Mouse (Mus musculus): Measurements from ENCODE around the gene Sgms1. TPM values are rescaled to one million over a fixed set of nuclear protein-coding genes. Genes with fewer than 3 reads are reported as not detected.

Gene Sgms1
- polyA plus RNA-seq, 1 experiment from 2014 or later, result 19.2 TPM

GRCm38 (mm10) chr19:32311762-32312161 is 77.8 kb downstream of the Sgms1 start:
- H3K4me3 ChIP-seq, result no peak overlapping the region
- no peak overlapping the region for H3K27ac ChIP-seq
- 93% methylated on average over 5 of the region's 5 CpGs for WGBS
- H3K36me3 ChIP-seq, result no peaks in the 10 kb centered on the region
- H3K27me3 ChIP-seq, result no peaks in the 10 kb centered on the region
- no peaks in the 10 kb centered on the region for H3K4me1 ChIP-seq
- no peak overlapping the region for H3K4me2 ChIP-seq (replicated peaks)
- H3K9ac ChIP-seq, result no peak overlapping the region
- no peak for ATAC-seq (ENCODE audit: low FRiP score)
- H3K9me3 ChIP-seq (replicated peaks), result no peaks in the 10 kb centered on the region

- Histone ChIP-seq H3K36me3 (no peaks in the 10 kb centered on the region), H3K9me3 (replicated peaks) (no peaks in the 10 kb centered on the region), H3K4me2 (replicated peaks) (no peak overlapping the region), H3K4me3 (no peak overlapping the region), H3K9ac (no peak overlapping the region), H3K4me1 (no peaks in the 10 kb centered on the region), H3K27ac (no peak overlapping the region), H3K27me3 (no peaks in the 10 kb centered on the region)
- no peak for ATAC-seq (ENCODE audit: low FRiP score)
- WGBS, result 88% methylated on average over 3 of the region's 3 CpGs
Observed at GRCm38 (mm10) chr19:32311063-32311462, 78.5 kb downstream of the Sgms1 start.

DNA sequence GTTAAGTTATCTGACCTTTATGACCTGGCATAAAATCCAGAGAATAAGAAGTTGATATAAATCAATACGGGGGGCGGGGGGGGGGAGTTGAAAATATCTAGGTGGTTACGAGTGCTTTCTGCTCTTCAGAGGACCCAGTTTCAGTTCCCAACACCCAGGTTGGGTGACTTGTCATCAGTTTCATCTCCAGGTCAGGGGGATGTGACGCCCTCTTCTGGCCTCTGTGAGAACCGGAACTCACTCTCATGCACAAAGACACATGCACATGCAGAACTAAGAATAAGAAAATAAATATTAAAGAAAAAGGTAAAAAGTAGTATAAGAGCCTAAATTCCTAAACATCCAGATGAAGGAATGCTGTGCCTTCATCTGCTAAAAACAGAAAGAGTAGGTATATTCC is 79.0 kb downstream of the Sgms1 start:
- Histone ChIP-seq H3K36me3 (no peaks in the 10 kb centered on the region), H3K4me2 (replicated peaks) (no peak overlapping the region), H3K27ac (no peak overlapping the region), H3K4me3 (no peak overlapping the region), H3K4me1 (no peaks in the 10 kb centered on the region), H3K9ac (no peak overlapping the region), H3K9me3 (replicated peaks) (no peaks in the 10 kb centered on the region), H3K27me3 (no peaks in the 10 kb centered on the region)
- 96% methylated on average over 5 of the region's 5 CpGs for WGBS
- ATAC-seq (ENCODE audit: low FRiP score), result no peak

- ATAC-seq (ENCODE audit: low FRiP score), result no peak
- Histone ChIP-seq H3K27me3 (no peaks in the 10 kb centered on the region), H3K9ac (no peak overlapping the region), H3K4me3 (no peak overlapping the region), H3K9me3 (replicated peaks) (no peaks in the 10 kb centered on the region), H3K4me2 (replicated peaks) (no peak overlapping the region), H3K4me1 (peaks cover 3% of the 10 kb centered on the region; the same call in 1 of the 2 replicates), H3K27ac (no peak overlapping the region), H3K36me3 (no peaks in the 10 kb centered on the region)
- WGBS, result 94% methylated on average over 3 of the region's 3 CpGs
Observed at GRCm38 (mm10) chr19:32309346-32309745, 80.2 kb downstream of the Sgms1 start.

- Histone ChIP-seq H3K4me3 (no peak overlapping the region), H3K27ac (no peak overlapping the region)
- WGBS, result 85% methylated on average over 3 of the region's 3 CpGs
Observed at GRCm38 (mm10) chr19:32308311-32308710, 81.2 kb downstream of the Sgms1 start.

GRCm38 (mm10) chr19:32304898-32305297 is 84.6 kb downstream of the Sgms1 start:
- Histone ChIP-seq H3K4me3 (no peak overlapping the region), H3K4me2 (replicated peaks) (no peak overlapping the region), H3K4me1 (peaks cover 3% of the 10 kb centered on the region; the same call in 1 of the 2 replicates), H3K27ac (0 out of 2 replicates have a peak overlapping the region, but pooled peaks have one; percentile 19), H3K36me3 (no peaks in the 10 kb centered on the region), H3K27me3 (no peaks in the 10 kb centered on the region), H3K9ac (no peak overlapping the region), H3K9me3 (replicated peaks) (no peaks in the 10 kb centered on the region)
- 63% methylated on average over 4 of the region's 4 CpGs for WGBS
- no peak for ATAC-seq (ENCODE audit: low FRiP score)

More at GRCm38 (mm10) chr19:32308311-32308710, 81.2 kb downstream of the Sgms1 start:
- Histone ChIP-seq H3K4me2 (replicated peaks) (no peak overlapping the region), H3K4me1 (peaks cover 3% of the 10 kb centered on the region; the same call in 1 of the 2 replicates), H3K9me3 (replicated peaks) (no peaks in the 10 kb centered on the region), H3K27me3 (no peaks in the 10 kb centered on the region), H3K9ac (no peak overlapping the region), H3K36me3 (no peaks in the 10 kb centered on the region)
- ATAC-seq (ENCODE audit: low FRiP score), result no peak

DNA sequence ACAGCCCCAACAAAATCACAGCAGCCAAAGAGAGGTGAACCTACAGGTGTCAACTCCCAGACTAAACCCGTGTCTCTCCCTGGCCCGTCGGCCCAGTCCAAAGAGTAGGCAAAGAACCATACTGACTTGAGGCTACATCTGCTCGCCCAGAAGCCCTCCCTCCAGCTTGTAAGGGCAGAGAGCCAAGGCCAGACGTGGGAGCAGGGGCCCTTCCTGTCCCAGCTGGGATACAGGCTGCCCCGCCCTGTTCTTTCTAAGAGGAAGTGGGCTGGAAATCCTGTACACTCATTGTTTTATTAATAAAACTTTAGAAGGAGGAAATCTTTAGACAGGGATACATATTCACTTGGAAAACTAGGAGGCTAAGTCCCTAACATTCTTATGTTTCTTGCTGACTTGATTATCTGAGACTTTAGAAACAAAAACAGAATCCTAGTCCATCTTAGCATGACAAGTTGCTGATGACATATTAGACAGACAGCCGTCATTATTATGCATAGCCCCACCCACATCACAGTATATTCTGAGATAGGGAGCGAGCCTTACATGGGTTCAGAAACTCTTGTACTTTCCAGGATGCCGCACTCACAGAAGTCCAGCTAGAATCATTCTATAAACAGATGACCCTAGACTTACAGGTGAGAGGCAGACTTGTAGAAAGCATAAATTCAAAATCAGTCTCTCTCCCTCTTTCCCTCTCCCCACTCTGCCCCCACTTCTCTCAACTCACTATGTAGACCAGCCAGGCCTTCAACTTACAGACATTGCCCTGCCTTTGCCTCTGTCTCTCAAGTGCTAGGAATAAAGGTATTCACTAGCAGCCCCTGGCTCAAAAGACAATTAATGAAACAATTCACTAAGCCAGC is 85.3 kb downstream of the Sgms1 start:
- 75% methylated on average over 9 of the region's 9 CpGs for WGBS
- ATAC-seq (ENCODE audit: low FRiP score), result no peak
- H3K36me3 ChIP-seq, result no peaks in the 10 kb centered on the region
- H3K4me1 ChIP-seq, result peaks cover 3% of the 10 kb centered on the region; the same call in 1 of the 2 replicates
- H3K4me2 ChIP-seq (replicated peaks), result no peak overlapping the region
- no peaks in the 10 kb centered on the region for H3K9me3 ChIP-seq (replicated peaks)
- H3K27ac ChIP-seq, result 0 out of 2 replicates have a peak overlapping the region, but pooled peaks have one; percentile 19
- no peaks in the 10 kb centered on the region for H3K27me3 ChIP-seq
- H3K4me3 ChIP-seq, result no peak overlapping the region
- no peak overlapping the region for H3K9ac ChIP-seq

DNA sequence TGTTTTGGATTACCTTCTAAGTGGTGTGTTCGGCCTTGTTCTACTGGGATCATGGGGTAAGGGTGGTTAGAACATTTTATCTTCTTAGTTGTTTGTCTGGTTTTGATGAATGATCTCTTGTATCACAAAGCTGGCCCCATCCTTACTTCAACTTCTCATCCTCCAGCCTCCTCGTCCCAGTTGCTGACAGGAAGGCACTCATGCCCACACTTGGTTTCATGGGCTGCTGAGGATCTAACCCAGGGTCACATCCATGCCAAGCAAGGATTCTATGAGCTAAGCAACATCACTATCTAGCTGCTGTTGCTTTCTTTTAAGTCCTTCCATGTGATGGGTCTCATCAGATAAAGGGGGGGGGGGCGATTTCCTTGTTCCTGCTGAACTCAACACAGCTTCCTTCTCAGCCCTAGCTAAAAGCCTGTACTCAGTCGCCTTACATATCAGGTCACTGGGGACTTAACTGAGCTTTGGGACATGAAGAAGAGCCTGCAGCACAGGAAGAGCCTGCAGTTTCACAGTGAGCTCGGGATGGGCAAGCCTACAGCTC is 86.6 kb downstream of the Sgms1 start:
- Histone ChIP-seq H3K4me2 (replicated peaks) (no peak overlapping the region), H3K27ac (no peak overlapping the region), H3K27me3 (no peaks in the 10 kb centered on the region), H3K4me3 (no peak overlapping the region), H3K36me3 (no peaks in the 10 kb centered on the region), H3K9me3 (replicated peaks) (no peaks in the 10 kb centered on the region), H3K9ac (no peak overlapping the region), H3K4me1 (peaks cover 3% of the 10 kb centered on the region; the same call in 1 of the 2 replicates)
- no peak for ATAC-seq (ENCODE audit: low FRiP score)
- 82% methylated on average over 5 of the region's 5 CpGs for WGBS

DNA sequence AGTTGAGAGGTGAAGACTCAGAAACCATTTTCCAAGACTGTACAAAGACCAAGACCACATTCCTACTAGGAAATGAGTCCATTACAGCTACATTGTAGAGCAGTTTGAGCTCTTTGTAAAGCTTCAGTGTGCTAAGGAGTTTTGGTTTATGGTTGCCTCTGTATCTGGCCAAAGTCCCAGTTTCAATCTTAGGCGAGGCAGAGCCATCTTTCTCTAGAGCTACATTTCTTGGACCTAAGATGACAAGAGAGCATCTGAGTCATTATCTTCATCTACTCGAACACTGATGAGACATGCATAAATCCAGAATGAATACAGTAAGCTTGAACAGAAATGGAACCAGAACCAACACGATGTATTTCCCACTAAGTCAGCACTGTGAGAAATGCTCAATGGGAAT is 87.9 kb downstream of the Sgms1 start:
- H3K4me3 ChIP-seq, result no peak overlapping the region
- H3K4me2 ChIP-seq (replicated peaks), result no peak overlapping the region
- H3K4me1 ChIP-seq, result peaks cover 3% of the 10 kb centered on the region; the same call in 1 of the 2 replicates
- no peak overlapping the region for H3K27ac ChIP-seq
- H3K9me3 ChIP-seq (replicated peaks), result no peaks in the 10 kb centered on the region
- ATAC-seq (ENCODE audit: low FRiP score), result no peak
- 93% methylated on average over 3 of the region's 3 CpGs for WGBS
- no peak overlapping the region for H3K9ac ChIP-seq
- H3K27me3 ChIP-seq, result no peaks in the 10 kb centered on the region
- H3K36me3 ChIP-seq, result no peaks in the 10 kb centered on the region

- H3K27me3 ChIP-seq, result no peaks in the 10 kb centered on the region
- WGBS, result 79% methylated on average over 7 of the region's 7 CpGs
- H3K9ac ChIP-seq, result no peak overlapping the region
- H3K27ac ChIP-seq, result no peak overlapping the region
- no peaks in the 10 kb centered on the region for H3K36me3 ChIP-seq
- H3K4me3 ChIP-seq, result no peak overlapping the region
- no peak for ATAC-seq (ENCODE audit: low FRiP score)
- H3K9me3 ChIP-seq (replicated peaks), result no peaks in the 10 kb centered on the region
- H3K4me1 ChIP-seq, result no peaks in the 10 kb centered on the region
- H3K4me2 ChIP-seq (replicated peaks), result no peak overlapping the region
Observed at GRCm38 (mm10) chr19:32298221-32298620, 91.3 kb downstream of the Sgms1 start.

GRCm38 (mm10) chr19:32296863-32297262 is 92.7 kb downstream of the Sgms1 start:
- 73% methylated on average over 7 of the region's 7 CpGs for WGBS
- no peak overlapping the region for H3K9ac ChIP-seq

GRCm38 (mm10) chr19:32295581-32295980 is 93.9 kb downstream of the Sgms1 start:
- H3K36me3 ChIP-seq, result no peaks in the 10 kb centered on the region
- H3K9ac ChIP-seq, result no peak overlapping the region
- no peaks in the 10 kb centered on the region for H3K4me1 ChIP-seq
- H3K27ac ChIP-seq, result no peak overlapping the region
- no peaks in the 10 kb centered on the region for H3K27me3 ChIP-seq
- no peak overlapping the region for H3K4me3 ChIP-seq
- ATAC-seq (ENCODE audit: low FRiP score), result no peak
- 72% methylated on average over 7 of the region's 7 CpGs for WGBS
- H3K9me3 ChIP-seq (replicated peaks), result no peaks in the 10 kb centered on the region
- no peak overlapping the region for H3K4me2 ChIP-seq (replicated peaks)

More at GRCm38 (mm10) chr19:32296863-32297262, 92.7 kb downstream of the Sgms1 start:
- no peaks in the 10 kb centered on the region for H3K36me3 ChIP-seq
- no peaks in the 10 kb centered on the region for H3K27me3 ChIP-seq
- H3K4me3 ChIP-seq, result no peak overlapping the region
- no peak overlapping the region for H3K4me2 ChIP-seq (replicated peaks)
- no peaks in the 10 kb centered on the region for H3K9me3 ChIP-seq (replicated peaks)
- no peak for ATAC-seq (ENCODE audit: low FRiP score)
- no peak overlapping the region for H3K27ac ChIP-seq
- no peaks in the 10 kb centered on the region for H3K4me1 ChIP-seq

Measured in hindbrain, embryonic 12.5 days (tissue).